Mouse (Mus musculus) liver, embryonic 18 days (tissue): ENCODE results near the gene Atxn7l2. TPM values are rescaled to one million over a fixed set of nuclear protein-coding genes. Genes with fewer than 3 reads are reported as not detected.

Source experiments
- polyA plus RNA-seq: library from polyadenylated mRNA; depleted of rRNA; stranded (reverse); fragments of >200 nt; gene quantifications from 2 replicates; pipeline ENCODE4 v1.2.3, GENCODE M21; 2012; rRNA removed

Atxn7l2 gene
- polyA plus RNA-seq, result 1.6 and 1.9 TPM in 2 replicates

DNA sequence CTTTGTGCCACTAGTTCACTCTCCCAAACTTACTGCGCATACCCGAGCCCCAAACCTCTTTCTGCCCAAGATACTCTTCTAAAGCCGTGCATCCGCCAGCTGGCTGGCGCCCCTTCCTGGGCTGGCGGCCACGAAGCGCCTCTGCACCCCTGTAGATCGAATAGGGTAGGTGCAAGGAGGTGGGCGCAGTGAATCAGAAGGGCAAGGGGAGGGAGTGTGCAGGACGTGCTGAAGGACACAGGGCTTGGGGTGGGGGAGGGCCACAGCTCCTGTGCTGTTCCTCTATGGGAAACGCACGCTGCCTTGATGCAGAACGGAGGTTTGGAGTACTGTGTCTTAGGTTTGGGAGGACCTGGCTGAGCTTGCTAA, at the start of gene Atxn7l2:
Atxn7l2 (minus strand) TSS at position 164 of the 369 bp plus-strand sequence.

GRCm38 (mm10) chr3:108256719-108257637, 46.2 kb upstream of the Atxn7l2 start, which contains the start of gene Psma5:
Psma5 (plus strand) TSS chr3:108256926.

GRCm38 (mm10) chr3:108226558-108227350, 16.0 kb upstream of the Atxn7l2 start, which contains the start of gene Sypl2:
Sypl2 (minus strand) TSS chr3:108226648.

DNA sequence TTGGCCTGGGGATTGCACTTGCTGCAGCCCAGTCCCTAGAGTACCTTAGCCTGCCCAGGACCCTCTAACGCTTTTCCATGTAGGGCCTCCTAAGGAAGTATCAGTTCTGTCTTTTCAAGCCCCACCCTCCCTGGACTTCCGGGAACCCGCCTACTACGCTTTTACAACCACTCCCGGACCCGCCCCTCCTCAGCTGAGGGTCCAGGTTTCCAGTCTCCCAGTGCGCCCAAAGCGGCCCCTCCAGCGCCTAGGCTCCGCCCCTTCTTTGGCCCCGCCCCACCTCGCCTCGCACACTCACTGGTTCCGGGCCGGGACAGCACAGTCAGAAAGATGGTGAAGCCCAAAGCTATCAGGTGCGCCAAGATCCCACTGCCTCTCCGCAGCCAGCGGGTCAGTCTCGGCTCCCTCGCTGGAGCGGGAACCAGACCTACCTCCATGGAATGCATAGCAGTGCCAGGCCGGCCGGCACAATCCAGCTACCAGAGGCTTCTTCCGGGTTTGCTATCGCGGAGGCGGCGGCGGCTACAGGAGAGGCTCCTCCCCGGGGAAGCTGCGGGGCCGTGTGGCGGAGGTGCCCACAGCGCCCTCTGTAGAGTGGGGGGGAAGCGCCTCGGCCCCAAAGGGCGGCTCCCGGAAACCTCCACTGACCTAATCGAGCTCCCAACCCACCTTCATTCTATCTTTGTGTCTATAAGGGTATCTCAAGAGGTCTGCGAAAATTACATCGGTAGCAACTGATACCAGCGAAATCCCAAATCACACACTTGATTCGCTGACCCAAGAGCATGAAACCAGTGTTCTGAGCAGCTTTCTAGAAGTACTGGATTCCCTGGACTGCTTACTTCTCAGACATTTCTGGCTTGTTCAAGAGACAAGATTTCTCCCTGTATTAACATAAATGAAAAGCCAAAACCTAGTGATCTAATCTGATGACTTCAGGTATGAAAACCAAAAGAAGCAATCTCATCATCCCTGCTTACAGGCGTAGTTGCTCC, 10.1 kb downstream of the Atxn7l2 start, which contains the start of gene Cyb561d1:
Cyb561d1 (minus strand) TSS at position 884 of the 995 bp plus-strand sequence.

DNA sequence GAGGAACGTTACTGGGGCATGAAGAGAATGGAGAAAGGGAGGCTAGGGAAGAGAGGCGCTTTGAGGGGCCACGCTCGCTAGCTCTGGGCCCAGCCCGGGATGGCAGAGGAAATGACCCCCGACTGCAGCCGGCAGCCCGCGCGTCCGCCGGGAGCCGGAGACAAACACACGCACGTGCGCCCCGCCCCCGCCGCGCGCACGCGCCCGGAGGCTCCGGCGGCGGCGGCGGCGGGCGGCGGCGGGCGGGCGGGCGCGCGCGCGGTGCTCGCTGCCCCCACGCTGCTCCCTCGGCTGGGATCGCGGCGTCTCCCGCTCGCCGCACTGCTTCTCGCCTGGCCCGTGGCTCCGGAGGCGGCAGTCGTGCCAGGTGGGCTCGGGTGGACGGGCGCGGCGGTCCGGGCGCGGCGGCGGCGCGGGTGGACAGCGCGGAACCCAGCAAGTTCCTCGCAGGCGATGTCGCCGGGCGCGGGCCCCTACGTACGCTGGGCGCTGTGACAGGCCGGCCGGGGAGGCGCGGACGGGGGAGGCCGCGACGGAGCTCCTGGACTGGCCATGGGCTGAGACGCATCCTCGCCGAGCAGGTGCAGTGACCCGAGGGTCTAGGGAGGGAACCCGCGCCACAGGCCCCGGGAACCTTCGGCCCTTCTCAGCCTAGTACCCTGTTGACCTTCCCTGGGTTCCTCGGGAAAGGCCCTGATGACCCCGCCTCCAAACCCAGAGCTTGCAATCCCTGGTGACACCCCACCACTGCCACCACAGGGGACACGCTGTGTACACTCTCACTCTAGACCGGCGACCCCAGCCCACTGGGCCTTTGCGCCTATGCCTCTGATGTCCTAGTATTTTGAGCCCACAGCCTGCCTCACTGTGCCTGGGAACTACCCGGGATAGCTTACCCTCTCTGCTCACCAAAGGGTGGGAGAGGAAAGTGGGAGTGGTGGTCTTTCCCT, 24.4 kb downstream of the Atxn7l2 start, which contains the start of gene Amigo1:
Amigo1 (plus strand) TSS at position 238 of the 950 bp plus-strand sequence.

GRCm38 (mm10) chr3:108154656-108155055, 56.1 kb downstream of the Atxn7l2 start, which contains the start of gene Gpr61:
Gpr61 (minus strand) TSS chr3:108154882.

Other genes with a start within 250 kb of the Atxn7l2 start
- 1.7 and 3.1 TPM in 2 replicates for gene Gstm3, start 241.7 kb downstream of the Atxn7l2 start, polyA plus RNA-seq
- gene Gstm2, start 224.5 kb downstream of the Atxn7l2 start, polyA plus RNA-seq, result 13.2 and 19.6 TPM in 2 replicates
- 165 and 175 TPM in 2 replicates for gene Gstm1, start 193.0 kb downstream of the Atxn7l2 start, polyA plus RNA-seq
- gene Gstm4, start 166.0 kb downstream of the Atxn7l2 start, polyA plus RNA-seq, result 11.0 and 14.0 TPM in 2 replicates
- 41.3 and 56.1 TPM in 2 replicates for gene Ampd2, start 124.3 kb downstream of the Atxn7l2 start, polyA plus RNA-seq
- gene Gnat2, start 118.1 kb downstream of the Atxn7l2 start, polyA plus RNA-seq, result 1.5 and 1.9 TPM in 2 replicates
- gene Gnai3, start 64.8 kb downstream of the Atxn7l2 start, polyA plus RNA-seq, result 36.8 and 37.1 TPM in 2 replicates
- 0.01 TPM in 1 of 2 replicates, not detected in the other for gene Gpr61, start 56.1 kb downstream of the Atxn7l2 start, polyA plus RNA-seq
- gene Amigo1, start 24.6 kb downstream of the Atxn7l2 start, polyA plus RNA-seq, result 1.9 and 2.2 TPM in 2 replicates
- gene Cyb561d1, start 9.7 kb downstream of the Atxn7l2 start, polyA plus RNA-seq, result 1.8 and 1.9 TPM in 2 replicates
- gene Sypl2, start 15.7 kb upstream of the Atxn7l2 start, polyA plus RNA-seq, result 0.03 and 0.06 TPM in 2 replicates
- gene Psma5, start 46.0 kb upstream of the Atxn7l2 start, polyA plus RNA-seq, result 69.8 and 80.8 TPM in 2 replicates
- 10.5 and 12.8 TPM in 2 replicates for gene Sort1, start 73.1 kb upstream of the Atxn7l2 start, polyA plus RNA-seq
- 1.0 and 2.0 TPM in 2 replicates for gene Mybphl, start 154.0 kb upstream of the Atxn7l2 start, polyA plus RNA-seq
- 13.2 and 14.0 TPM in 2 replicates for gene Psrc1, start 172.9 kb upstream of the Atxn7l2 start, polyA plus RNA-seq
- 0.30 and 0.39 TPM in 2 replicates for gene Celsr2, start 204.6 kb upstream of the Atxn7l2 start, polyA plus RNA-seq
- gene Sars, start 234.3 kb upstream of the Atxn7l2 start, polyA plus RNA-seq, result 30.3 and 33.2 TPM in 2 replicates